Mouse (Mus musculus) neutrophil, adult 5-6 weeks (primary cell): ENCODE data around the gene Cryge. TPM values are rescaled to one million over a fixed set of nuclear protein-coding genes. Genes with fewer than 3 reads are reported as not detected.
"Not testable (repeated sequence)": the region's sequence is repeated elsewhere in the genome, so short reads cannot be mapped to it uniquely, and the experiment has no call there.

ENCODE experiments used
- ATAC-seq: fragments of 151-379, 151-347 bp; 2 replicates; pipeline ENCODE4 v1.8.0; 2017; ENCODE audit warnings: mild to moderate bottlenecking, moderate TSS enrichment; ENCODE audit not compliant: insufficient number of reproducible peaks, poor library complexity, low FRiP score, severe bottlenecking; ENCODE audit errors: extremely low read depth
- total RNA-seq: library from RNA; stranded (forward); fragments of 200-1000 nt; gene quantifications from 2 replicates; pipeline ENCODE4 v1.2.3, GENCODE M21; 2017

Gene Cryge
- not detected in 2 replicates for total RNA-seq

DNA sequence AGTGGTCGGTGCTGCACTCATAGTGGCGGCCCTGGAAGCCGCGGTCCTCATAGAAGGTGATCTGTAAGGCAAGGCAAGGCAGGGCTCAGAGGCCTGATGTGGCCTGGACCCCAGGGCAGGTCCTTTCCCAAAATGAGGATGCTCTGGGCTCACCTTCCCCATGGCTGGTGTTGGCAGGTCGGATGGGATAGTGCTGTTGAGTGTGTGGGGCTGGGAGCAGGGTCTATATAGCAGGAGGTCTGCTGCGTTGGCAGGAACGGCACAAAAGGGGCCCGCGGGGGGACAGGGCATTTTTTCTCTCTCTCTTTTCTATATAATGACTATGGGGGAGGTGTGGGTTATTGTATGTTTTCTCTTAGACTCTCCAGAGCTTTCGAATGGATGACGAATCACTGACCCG is at the start of gene Cryge:
Gene Cryge, minus strand, starts transcription at position 198 of the 400 bp plus-strand sequence.
- ATAC-seq: not testable (repeated sequence)

- ATAC-seq: no peak
These were observed 46.0 kb upstream of the Cryge start for GRCm38 (mm10) chr1:65096953-65097352.

- no peak for ATAC-seq
These were observed 40.6 kb upstream of the Cryge start for GRCm38 (mm10) chr1:65091566-65091965.

DNA sequence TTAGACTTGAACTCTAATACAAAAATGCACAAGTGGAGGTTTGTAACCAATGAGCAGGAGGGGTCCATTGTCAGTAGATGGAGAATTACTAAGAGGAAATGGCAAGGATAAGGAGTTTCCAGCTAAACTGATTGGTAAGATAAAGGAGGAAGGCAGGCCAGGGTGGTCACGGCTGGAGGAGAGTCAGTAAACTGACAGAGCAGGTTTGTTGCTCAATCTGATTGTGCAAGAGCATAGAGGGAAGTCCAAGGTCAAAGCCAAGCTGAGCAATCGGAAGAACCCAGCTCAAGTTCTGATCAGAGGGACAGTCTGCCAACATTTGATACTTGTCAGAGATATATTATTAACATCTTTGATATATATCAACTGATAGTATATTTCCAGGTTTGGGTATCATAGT is 39.4 kb upstream of the Cryge start:
- ATAC-seq: peak; percentile 96

- ATAC-seq: peak; percentile 50
These were observed 37.8 kb upstream of the Cryge start for GRCm38 (mm10) chr1:65088567-65089356.

- no peak for ATAC-seq
These were observed 31.2 kb upstream of the Cryge start, which contains the start of gene Crygb for GRCm38 (mm10) chr1:65082188-65082587. TSS of gene Crygb (minus strand) at chr1:65082288.

GRCm38 (mm10) chr1:65075607-65076006 is 24.7 kb upstream of the Cryge start:
- ATAC-seq: no peak

GRCm38 (mm10) chr1:65073589-65073988 is 22.6 kb upstream of the Cryge start, which contains the start of gene Crygc:
TSS of gene Crygc (minus strand) at chr1:65073689.
- ATAC-seq: no peak

DNA sequence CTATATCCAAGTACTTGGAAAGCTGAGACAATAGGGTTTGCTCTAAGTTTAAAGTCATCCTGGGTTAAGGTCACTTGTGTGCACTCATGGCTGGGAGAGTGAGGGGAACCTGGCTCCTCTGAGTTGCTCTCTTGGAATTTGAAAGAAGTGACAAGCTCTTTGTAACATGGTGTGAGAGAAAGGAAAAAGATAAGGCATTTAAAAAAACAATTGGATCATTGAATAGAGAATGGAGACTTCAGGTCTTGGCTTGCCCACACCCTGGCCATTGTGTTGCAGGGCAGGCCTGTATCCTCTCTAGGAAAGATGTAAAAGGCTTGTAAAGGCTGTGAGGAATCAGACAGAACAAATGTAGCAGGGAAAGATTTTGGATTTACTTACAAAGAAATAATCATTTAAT is 16.9 kb upstream of the Cryge start:
- no peak for ATAC-seq

DNA sequence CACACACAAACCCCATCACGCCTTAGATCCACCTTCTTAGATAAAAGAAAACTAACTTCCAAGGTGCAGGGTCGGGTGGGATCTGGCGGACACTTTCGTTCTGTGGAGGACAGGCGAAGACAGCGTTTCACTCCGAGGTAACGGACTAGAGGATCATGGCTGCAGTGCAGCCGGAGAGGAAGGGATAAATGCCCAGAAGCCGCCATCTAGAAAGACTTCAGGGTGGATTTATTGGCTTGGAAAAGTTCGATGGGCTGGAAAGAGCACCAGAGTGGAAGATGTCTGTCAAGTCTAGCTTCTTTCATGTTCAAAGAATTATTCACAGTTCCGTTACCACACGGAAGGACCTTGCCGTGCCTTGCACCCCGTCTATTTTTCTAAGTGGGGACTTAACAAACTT is 13.3 kb upstream of the Cryge start:
- ATAC-seq: no peak

- ATAC-seq: no peak
These were observed 12.4 kb upstream of the Cryge start, which contains the start of gene Crygd for GRCm38 (mm10) chr1:65063352-65063751. TSS of gene Crygd (minus strand) at chr1:65063452.

DNA sequence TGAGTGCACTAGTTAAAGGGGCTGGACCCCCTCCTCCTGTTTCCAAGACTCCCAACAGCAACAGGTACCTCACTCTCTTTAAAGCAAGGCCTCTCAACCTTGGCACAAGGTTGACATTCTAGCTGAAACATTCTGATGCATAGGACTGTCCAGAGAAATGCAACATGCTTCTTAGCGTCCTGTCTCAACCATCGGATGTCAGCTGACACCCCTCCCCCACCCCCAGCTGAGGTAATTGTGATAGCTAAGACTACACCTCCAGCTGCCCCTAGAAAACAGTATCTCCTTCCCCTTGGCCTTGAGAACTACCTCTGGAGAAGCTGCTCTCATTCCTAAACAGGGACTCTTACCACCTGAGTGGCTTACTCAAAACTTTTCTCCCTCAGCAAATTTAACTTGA is 1.2 kb upstream of the Cryge start:
- ATAC-seq: no peak

- no peak for ATAC-seq
These were observed 747 bp upstream of the Cryge start for GRCm38 (mm10) chr1:65051696-65052095.

DNA sequence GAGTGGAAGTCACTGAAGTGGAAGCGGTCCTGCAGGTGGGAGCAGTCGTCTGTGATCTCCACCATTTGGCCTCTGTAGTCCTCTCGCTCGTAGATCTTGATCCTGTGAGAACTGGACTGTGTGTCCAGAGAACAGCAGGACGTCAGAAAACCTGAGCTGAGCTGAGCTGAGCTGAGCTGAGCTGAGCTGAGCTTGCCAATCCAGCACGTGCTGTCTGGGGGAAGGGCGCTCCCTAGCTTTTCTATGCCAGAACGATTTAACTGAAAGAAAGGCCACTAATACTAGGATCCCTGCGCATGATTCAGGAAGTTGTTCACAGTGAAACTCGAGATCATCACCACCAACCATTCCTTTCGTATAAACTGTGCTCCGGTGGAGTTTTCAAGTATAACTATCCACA is 2.2 kb downstream of the Cryge start:
- no peak for ATAC-seq

GRCm38 (mm10) chr1:65046401-65047109 is 4.4 kb downstream of the Cryge start:
- ATAC-seq: peak; percentile 60; the same call in 1 of the 2 replicates

- no peak for ATAC-seq
These were observed 7.5 kb downstream of the Cryge start for GRCm38 (mm10) chr1:65043433-65043832.

DNA sequence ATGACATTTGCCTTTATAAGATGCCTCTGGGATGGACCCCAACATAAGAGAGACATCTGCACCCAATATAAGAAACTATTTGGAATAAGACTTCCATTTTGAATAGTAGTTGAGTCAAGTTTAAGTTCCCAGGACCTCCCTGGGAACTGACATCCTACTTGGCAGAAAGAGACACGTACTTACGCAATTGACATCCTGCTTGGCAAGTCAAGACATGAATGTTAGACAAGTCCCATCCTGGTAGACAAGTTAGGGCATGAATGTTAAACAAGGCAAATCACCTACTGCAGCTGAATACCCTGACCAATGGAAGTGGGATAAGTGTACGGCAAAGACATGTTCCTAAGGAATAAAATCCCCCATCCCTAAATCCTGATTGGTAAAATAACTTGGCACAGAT is 9.1 kb downstream of the Cryge start:
- ATAC-seq: no peak

DNA sequence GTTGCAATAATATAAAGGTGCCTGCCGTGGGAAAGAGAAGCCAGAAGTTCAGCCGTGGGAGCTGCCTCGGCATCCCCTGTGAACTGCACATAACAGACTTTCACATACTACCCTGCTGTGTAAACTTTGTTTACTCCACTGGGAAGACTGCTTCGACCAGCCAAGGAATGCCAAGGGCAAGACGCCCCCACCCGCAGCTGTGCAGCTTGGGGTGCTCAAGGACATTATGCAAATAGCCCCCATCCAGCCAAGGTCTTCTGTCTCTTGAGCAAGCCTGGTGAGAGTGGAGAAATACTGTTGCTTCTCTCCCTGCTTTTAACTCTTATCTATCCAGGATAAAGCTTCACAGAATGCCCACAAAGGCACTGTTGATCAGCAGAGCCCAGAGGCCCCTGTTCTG is 10.1 kb downstream of the Cryge start:
- no peak for ATAC-seq

DNA sequence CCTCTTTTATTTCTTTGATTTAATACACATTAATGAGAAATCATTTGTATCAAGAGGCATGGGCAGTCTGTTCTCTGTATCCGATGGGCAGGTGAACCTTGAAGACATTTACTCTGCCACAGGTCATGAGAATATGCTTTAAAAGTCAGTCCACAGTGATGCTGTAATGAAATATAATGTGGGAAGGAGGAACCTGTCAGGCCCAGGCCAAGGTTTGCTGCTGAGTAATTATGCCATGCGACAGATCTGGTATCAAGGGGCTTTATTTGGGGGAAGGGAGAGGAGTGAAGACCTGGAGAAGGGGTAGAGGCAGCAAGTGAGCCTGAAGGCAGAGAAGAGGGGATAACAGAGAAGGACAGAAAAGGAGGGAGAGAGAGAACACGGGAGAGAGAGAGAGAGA is 11.3 kb downstream of the Cryge start:
- no peak for ATAC-seq

GRCm38 (mm10) chr1:65037542-65037941 is 13.4 kb downstream of the Cryge start:
- ATAC-seq: no peak
